Mouse (Mus musculus) C2C12 (cell line): ENCODE measurements around the gene Angptl2.

ENCODE experiments used
- CTCF ChIP-seq: IDR thresholded peaks from one replicate; pipeline ENCODE4 v1.5.1; 2011; ENCODE audit not compliant: control insufficient read depth, insufficient read depth, insufficient read length
- MAX ChIP-seq: IDR thresholded peaks from one replicate; pipeline ENCODE4 v1.6.1; 2011; ENCODE audit warnings: mild to moderate bottlenecking, control low read depth
- USF1 ChIP-seq: IDR thresholded peaks from one replicate; pipeline ENCODE4 v1.6.1; 2011; ENCODE audit warnings: low read depth, mild to moderate bottlenecking, control low read depth, moderate library complexity

DNA sequence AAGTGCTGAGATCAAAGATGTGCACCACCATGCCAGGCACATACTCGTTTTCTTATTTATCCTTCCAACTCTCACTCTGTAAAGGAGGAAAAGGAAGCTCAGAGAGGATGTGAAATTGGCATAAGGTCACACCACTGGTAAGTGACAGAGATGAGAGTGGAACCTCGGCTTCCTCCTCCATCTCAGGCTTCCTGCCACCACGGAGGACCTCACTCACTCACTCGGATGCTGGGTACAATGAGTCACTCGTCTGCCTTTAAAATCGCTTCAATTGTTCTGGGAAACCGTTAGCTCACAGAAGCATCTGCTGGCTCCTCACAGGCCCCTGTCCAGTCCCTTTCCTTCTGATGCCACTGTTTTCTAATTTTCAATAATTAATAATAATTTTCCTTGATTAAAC lies 39.4 kb upstream of the Angptl2 start:
- TF ChIP-seq CTCF (no peak), USF1 (no peak), MAX (no peak)
